Mouse (Mus musculus) liver, embryonic 16.5 days (tissue): Measurements from ENCODE around the gene Pfn1. TPM values are rescaled to one million over a fixed set of nuclear protein-coding genes. Genes with fewer than 3 reads are reported as not detected.

Source experiments
- ATAC-seq: fragments of 200-750 bp; cut with Nextera tagmentation; 2 replicates; pipeline ENCODE4 v1.8.0; 2017; ENCODE audit warnings: low read depth, mild to moderate bottlenecking, moderate number of reproducible peaks, moderate library complexity
- H3K27ac ChIP-seq: fragments of 300-500 bp; sonication (generic); 2 replicates; pipeline ENCODE4 v1.5.1; 2014; ENCODE audit warnings: mild to moderate bottlenecking, low read length
- H3K27me3 ChIP-seq: fragments of 300-500 bp; sonication (generic); 2 replicates; pipeline ENCODE4 v1.6.1; 2014; ENCODE audit warnings: low read depth, low read length, mixed read lengths; ENCODE audit not compliant: control insufficient read depth, insufficient read depth
- H3K36me3 ChIP-seq: fragments of 300-500 bp; sonication (generic); 2 replicates; pipeline ENCODE4 v1.6.1; 2014; ENCODE audit warnings: mild to moderate bottlenecking; ENCODE audit not compliant: control insufficient read depth, insufficient read depth
- H3K4me1 ChIP-seq: fragments of 300-500 bp; sonication (generic); 2 replicates; pipeline ENCODE4 v1.6.1; 2014; ENCODE audit warnings: low read depth, low read length, mixed read lengths; ENCODE audit not compliant: control insufficient read depth
- H3K4me2 ChIP-seq: fragments of 300-500 bp; sonication (generic); 2 replicates; pipeline ENCODE4 v1.6.1; 2014; ENCODE audit warnings: low read depth, low read length, mixed read lengths
- H3K4me3 ChIP-seq: fragments of 300-500 bp; sonication (generic); 2 replicates; pipeline ENCODE4 v1.5.1; 2014; ENCODE audit warnings: low read depth, mild to moderate bottlenecking, low read length
- H3K9ac ChIP-seq: fragments of 300-500 bp; sonication (generic); 2 replicates; pipeline ENCODE4 v1.6.1; 2014; ENCODE audit warnings: low read depth, low read length
- H3K9me3 ChIP-seq: fragments of 300-500 bp; sonication (generic); replicated peaks from 2 replicates; pipeline ENCODE4 v1.6.1; 2016; ENCODE audit warnings: low read length; ENCODE audit not compliant: control insufficient read depth
- WGBS: fragments of 180-500 bp; shearing (Covaris S2); extraction: QIAGEN DNeasy Blood & Tissue Kit; methylation state at CpG from one replicate; pipeline ENCODE4 v1.1.7; 2014; ENCODE audit not compliant: insufficient replicate concordance; 5-methylcytosine and 5-hydroxymethylcytosine counted together
- polyA plus RNA-seq: library from polyadenylated mRNA; unstranded; fragments of >200 nt; fragmentation: Nextera tagmentation; extraction: Ambion mirVana; gene quantifications from 2 replicates; pipeline ENCODE4 v1.2.1, GENCODE M21; 2015

The Pfn1 gene
- polyA plus RNA-seq, 1 experiment from 2014 or later, result 965 TPM

DNA sequence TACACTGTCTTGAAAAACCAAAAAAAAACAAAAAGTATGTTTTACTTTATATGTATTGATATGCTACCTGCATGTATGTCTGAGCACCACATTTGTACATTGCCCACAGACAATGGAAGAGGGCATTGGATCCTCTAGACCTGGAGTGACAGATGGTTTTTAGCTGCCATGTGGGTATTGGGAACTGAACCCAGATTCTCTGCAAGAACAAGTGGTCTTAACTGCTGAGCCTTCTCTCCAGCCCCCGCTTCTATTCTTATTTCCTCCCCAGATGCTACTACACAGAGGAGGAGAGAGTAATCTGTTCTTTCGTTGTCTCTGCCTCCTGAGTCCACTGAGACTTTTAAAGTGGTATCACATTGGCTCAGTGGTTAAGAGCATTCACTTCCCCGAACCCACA, 39.1 kb upstream of the Pfn1 start:
- ATAC-seq, result no peak
- Histone ChIP-seq H3K4me2 (no peak overlapping the region), H3K27ac (no peak overlapping the region), H3K36me3 (no peaks in the 10 kb centered on the region), H3K27me3 (no peaks in the 10 kb centered on the region; the same call in 1 of the 2 replicates), H3K9me3 (no peaks in the 10 kb centered on the region), H3K4me1 (peaks cover under 1% of the 10 kb centered on the region; the same call in 1 of the 2 replicates), H3K9ac (no peak overlapping the region), H3K4me3 (no peak overlapping the region)
- WGBS, result 48% methylated on average over 3 of the region's 3 CpGs

DNA sequence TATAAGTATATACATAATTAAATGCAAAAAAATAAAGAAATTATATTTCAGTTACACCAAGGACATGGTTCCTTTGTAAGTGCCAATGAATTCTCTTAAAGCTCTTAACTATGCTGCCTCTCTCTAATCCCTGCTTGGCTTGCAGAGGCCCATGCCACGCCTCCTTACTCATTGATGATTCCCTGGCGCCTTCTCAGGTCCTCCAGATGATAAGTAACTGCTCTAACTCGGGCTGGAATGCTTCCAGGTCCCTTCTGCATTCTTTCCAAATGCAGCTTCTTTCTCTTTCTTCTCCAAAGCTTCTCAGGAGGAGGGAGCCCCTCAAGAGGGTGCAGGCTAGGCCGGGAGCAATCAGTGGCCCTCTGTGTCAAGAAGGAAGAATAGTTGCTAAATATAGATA, 35.1 kb upstream of the Pfn1 start:
- Histone ChIP-seq H3K4me2 (no peak overlapping the region), H3K9me3 (no peaks in the 10 kb centered on the region), H3K4me1 (peaks cover 11% of the 10 kb centered on the region), H3K9ac (no peak overlapping the region), H3K27me3 (no peaks in the 10 kb centered on the region), H3K4me3 (no peak overlapping the region), H3K36me3 (no peaks in the 10 kb centered on the region), H3K27ac (no peak overlapping the region)
- ATAC-seq, result no peak
- 42% methylated on average over 4 of the region's 4 CpGs for WGBS

DNA sequence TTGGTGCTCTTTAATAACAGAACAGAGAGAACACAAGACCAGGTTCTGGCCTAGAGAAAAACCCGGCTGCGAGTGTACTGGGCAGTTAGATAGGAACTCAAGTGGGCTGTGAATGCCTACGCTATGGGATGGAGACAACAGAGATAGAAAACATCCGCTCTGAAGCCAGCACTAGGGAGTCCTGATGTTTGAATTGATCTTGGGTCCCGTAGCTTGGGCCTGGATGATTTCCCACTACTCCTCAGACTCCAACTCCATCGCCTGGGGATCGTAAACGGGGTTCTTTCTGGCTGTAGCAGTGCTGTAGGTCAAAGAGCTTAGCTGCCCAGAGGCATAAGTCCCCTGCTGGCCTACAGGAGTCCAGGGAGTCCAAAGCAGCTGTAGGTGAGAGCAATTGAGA, 33.9 kb upstream of the Pfn1 start:
- H3K9me3 ChIP-seq, result no peaks in the 10 kb centered on the region
- WGBS, result 33% methylated on average over 8 of the region's 8 CpGs

DNA sequence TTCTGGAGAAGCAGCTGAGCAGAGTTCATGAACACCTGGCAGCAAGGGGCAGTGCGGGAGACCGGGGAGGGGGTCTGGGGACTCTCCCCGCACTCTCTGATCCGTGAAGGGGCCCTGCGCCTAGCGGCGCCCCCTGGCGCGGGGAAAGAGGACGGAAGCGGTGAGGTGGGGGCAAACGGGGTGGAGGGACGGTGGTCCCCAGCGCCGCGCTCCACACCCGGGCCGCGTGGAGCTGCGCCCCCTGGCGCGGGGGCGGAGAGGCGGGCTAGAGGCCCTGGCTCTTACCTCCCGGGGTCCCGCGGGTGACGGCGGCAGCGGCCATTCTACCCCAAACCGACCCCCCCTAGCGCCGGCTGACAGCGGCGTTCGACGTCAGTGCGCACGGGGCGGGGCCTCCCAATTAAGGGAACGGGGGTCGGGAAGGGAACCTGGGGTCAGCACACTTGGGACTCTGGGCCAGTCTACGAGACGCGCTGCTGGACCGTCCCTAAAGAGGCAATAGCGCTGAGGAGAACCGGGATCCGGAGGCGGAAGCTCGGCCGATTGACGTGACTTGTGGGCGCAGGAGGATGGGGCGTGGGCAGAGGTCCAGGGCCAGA, 33.3 kb upstream of the Pfn1 start, which contains the start of gene Camta2:
Camta2 (minus strand) TSS at position 505 of the 599 bp plus-strand sequence.
- no peaks in the 10 kb centered on the region for H3K9me3 ChIP-seq
- ATAC-seq, result peak; percentile 73
- peak within 1 kb of the TSS; percentile 77 for H3K9ac ChIP-seq
- H3K4me3 ChIP-seq, result peak within 1 kb of the TSS; percentile 75
- under 1% methylated on average over 53 of the region's 55 CpGs for WGBS
- H3K27ac ChIP-seq, result peak within 1 kb of the TSS; percentile 64
- H3K4me1 ChIP-seq, result peaks cover 11% of the 10 kb centered on the region
- H3K36me3 ChIP-seq, result no peaks in the 10 kb centered on the region
- peak within 1 kb of the TSS; percentile 88 for H3K4me2 ChIP-seq
- no peaks in the 10 kb centered on the region for H3K27me3 ChIP-seq

More for the DNA sequence above, 33.9 kb upstream of the Pfn1 start:
- peak overlapping the region; percentile 11; the same call in 1 of the 2 replicates for H3K27ac ChIP-seq
- H3K4me1 ChIP-seq, result peaks cover 11% of the 10 kb centered on the region
- no peaks in the 10 kb centered on the region for H3K27me3 ChIP-seq
- H3K36me3 ChIP-seq, result no peaks in the 10 kb centered on the region
- H3K4me2 ChIP-seq, result peak overlapping the region; percentile 88
- H3K4me3 ChIP-seq, result peak overlapping the region; percentile 75
- no peak for ATAC-seq
- H3K9ac ChIP-seq, result peak overlapping the region; percentile 77

DNA sequence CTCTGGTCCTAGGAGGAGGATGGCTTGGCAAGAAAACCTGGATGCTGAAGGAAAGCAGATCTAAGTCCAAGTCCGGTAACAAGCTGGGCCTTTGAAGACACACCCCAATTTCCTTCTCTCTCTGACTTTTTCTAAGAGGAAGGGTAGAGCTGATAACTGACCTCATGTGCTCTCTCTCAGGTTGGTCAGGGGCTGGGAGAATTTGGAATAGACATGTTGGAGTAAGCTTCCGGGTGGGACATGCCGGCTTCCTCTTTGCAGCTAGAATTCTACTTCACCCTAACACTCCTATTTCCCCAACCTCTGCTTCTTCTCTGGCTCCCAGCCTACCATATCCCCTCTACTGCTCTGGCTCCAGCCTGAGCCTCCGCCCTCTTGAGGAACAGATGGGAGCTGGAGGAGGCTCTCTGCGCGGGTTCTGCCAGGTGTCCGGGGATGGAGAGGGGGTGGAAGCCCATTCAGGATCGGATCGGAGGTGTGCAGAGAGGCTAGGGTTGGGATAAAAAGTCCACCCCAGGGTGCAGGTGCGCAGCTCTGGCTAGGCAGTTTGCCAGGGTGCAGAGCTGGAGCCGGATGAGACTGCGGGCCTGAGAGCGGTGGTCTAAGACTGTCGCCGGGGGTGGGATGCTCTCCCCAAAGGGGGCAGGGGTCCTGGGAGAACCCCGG, 32.6 kb upstream of the Pfn1 start:
- Histone ChIP-seq H3K27ac (peak overlapping the region; percentile 64), H3K4me1 (peaks cover 15% of the 10 kb centered on the region), H3K27me3 (no peaks in the 10 kb centered on the region), H3K4me3 (peak overlapping the region; percentile 75), H3K4me2 (peak overlapping the region; percentile 88), H3K36me3 (no peaks in the 10 kb centered on the region), H3K9ac (peak overlapping the region; percentile 77), H3K9me3 (no peaks in the 10 kb centered on the region)
- 5% methylated on average over 16 of the region's 16 CpGs for WGBS
- peak; percentile 12; the same call in 1 of the 2 replicates for ATAC-seq

DNA sequence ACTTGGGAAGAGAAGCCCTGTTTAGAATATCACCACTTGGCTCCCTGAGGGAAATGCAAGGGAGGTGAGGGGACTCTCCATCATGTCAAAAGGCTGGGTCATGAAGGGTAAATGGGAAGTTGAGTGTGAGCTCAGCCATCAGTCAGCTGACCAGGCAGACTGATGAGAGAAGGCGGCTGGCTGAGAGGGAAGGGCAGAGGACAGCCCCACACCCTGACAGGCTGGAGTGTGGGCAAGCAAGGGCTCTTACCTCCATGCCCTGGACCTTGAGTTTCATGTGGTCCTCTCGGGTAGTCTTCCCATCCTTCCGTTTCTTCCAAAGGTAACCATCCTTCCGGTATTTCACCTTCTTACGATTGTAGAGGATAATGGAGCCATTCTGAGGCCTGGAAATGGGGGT, 29.2 kb upstream of the Pfn1 start:
- H3K4me1 ChIP-seq, result peaks cover 18% of the 10 kb centered on the region

DNA sequence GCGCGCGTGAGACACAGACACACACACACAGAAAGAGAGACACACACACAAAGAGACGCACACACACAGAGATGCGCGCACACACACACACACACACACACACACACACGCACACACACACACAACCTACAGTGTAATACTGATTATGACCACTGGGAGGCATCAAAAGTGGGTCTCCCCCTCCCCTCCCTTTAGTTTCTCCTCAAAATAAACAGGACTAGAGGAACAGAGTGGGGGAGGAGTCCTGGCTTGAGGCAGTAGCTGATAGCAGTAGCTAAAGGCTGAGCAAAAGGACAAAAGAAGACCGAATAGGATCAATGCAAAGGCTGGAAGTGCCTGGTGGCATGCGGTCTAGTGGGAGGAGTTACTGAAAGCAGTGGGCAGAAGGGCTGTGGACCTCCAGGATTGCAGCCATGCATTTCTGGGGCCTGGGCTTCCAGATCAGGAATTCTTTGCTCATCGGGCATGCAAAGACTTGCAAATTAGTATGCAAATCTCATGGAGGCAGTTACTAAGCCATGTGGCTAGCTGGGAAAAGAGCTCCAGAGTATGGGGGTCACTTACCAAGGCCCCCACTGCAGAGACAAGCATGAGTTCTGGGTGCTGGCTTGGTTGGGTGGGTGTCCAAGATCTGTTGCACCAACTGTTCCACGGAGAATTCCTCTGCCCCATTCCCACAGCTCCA, 27.6 kb upstream of the Pfn1 start:
- Histone ChIP-seq H3K4me1 (peaks cover 10% of the 10 kb centered on the region), H3K9ac (no peak overlapping the region), H3K36me3 (no peaks in the 10 kb centered on the region), H3K4me3 (no peak overlapping the region), H3K9me3 (no peaks in the 10 kb centered on the region), H3K27ac (no peak overlapping the region), H3K4me2 (no peak overlapping the region), H3K27me3 (no peaks in the 10 kb centered on the region)
- peak; percentile 32; the same call in 1 of the 2 replicates for ATAC-seq
- WGBS, result 57% methylated on average over 11 of the region's 11 CpGs

More for the DNA sequence above, 29.2 kb upstream of the Pfn1 start:
- H3K9ac ChIP-seq, result no peak overlapping the region
- no peaks in the 10 kb centered on the region for H3K36me3 ChIP-seq
- H3K27ac ChIP-seq, result no peak overlapping the region
- H3K27me3 ChIP-seq, result no peaks in the 10 kb centered on the region
- no peak for ATAC-seq
- H3K4me3 ChIP-seq, result no peak overlapping the region
- H3K4me2 ChIP-seq, result no peak overlapping the region
- 65% methylated on average over 5 of the region's 5 CpGs for WGBS
- H3K9me3 ChIP-seq, result no peaks in the 10 kb centered on the region

DNA sequence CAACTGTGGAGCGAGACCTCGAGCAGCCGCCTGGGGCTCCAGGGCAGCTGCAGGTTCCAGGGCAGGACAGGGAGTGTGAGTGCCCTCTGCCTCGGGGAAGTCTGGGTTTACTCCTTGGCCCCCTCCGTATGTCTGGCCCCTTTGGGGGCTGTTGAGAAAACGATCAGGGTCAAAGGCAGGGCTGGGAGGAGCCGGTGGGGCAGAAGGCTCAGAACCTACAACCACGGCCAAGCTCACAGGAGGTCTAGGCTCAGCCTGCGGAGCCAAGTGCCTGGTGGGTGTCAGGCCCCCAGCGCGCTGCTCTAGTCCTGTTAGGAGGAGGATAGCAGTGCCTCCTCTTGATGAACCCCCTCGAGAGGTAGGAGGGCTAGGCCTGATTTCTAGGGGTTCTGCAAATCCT, 26.7 kb upstream of the Pfn1 start:
- Histone ChIP-seq H3K4me3 (no peak overlapping the region), H3K4me1 (peaks cover 7% of the 10 kb centered on the region), H3K27me3 (no peaks in the 10 kb centered on the region), H3K4me2 (no peak overlapping the region), H3K9me3 (no peaks in the 10 kb centered on the region), H3K27ac (no peak overlapping the region), H3K36me3 (no peaks in the 10 kb centered on the region), H3K9ac (no peak overlapping the region)
- 72% methylated on average over 12 of the region's 12 CpGs for WGBS
- no peak for ATAC-seq

DNA sequence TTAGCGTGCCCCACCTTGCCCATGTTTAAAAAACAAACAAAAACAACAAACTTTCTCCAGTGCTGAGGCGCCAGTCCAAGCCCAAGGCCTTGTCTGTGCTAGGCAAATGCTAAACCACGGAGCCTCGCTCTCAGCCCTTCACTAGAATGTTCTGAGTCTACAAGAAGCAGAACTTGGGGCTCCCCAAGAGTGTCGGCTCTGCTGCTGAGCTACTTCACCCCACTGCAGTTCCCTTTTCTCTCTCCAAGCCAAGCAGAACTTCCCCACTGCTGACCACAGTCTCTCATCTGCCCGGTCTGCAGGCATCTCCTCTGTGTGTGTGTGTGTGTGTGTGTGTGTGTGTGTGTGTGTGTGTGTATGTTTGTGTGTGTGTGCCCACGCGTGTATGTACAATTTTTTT, 25.4 kb upstream of the Pfn1 start:
- Histone ChIP-seq H3K4me3 (no peak overlapping the region), H3K9me3 (no peaks in the 10 kb centered on the region), H3K27me3 (no peaks in the 10 kb centered on the region), H3K27ac (peak overlapping the region; percentile 43; the same call in 1 of the 2 replicates), H3K4me2 (no peak overlapping the region), H3K4me1 (peaks cover 7% of the 10 kb centered on the region), H3K9ac (no peak overlapping the region), H3K36me3 (no peaks in the 10 kb centered on the region)
- 40% methylated on average over 8 of the region's 8 CpGs for WGBS
- no peak for ATAC-seq
